Mouse (Mus musculus) myocyte (in vitro differentiated cells): ENCODE measurements around the gene Uvrag.

Experiments used
- CEBPB ChIP-seq: IDR thresholded peaks from 2 replicates; pipeline ENCODE4 v1.6.1; 2011; ENCODE audit warnings: mild to moderate bottlenecking, moderate library complexity; ENCODE audit not compliant: poor library complexity, insufficient read depth, severe bottlenecking
- POLR2A ChIP-seq: IDR thresholded peaks from one replicate; pipeline ENCODE4 v1.6.1; 2011; ENCODE audit warnings: low read depth, mild to moderate bottlenecking, control low read depth, moderate library complexity; ENCODE audit not compliant: insufficient read length
- POLR2AphosphoS2 ChIP-seq: IDR thresholded peaks from one replicate; pipeline ENCODE4 v1.6.1; 2011; ENCODE audit warnings: low read depth, control low read depth; ENCODE audit not compliant: insufficient read length

- TF ChIP-seq POLR2AphosphoS2 (no peak), POLR2A (no peak), CEBPB (no peak)
These were observed 170.2 kb downstream of the Uvrag start for GRCm38 (mm10) chr7:98970721-98971120.
